Mouse (Mus musculus) macrophage (primary cell): Measurements from ENCODE around the gene Tti1. TPM values are rescaled to one million over a fixed set of nuclear protein-coding genes. Genes with fewer than 3 reads are reported as not detected.

Source experiments
- polyA plus RNA-seq: library from polyadenylated mRNA; stranded (reverse); fragments of 250-400 nt; gene quantifications from 3 replicates; pipeline ENCODE4 v1.2.4, GENCODE M21; 2018; ENCODE audit warnings: inconsistent platforms

The Tti1 gene
- polyA plus RNA-seq, 1 experiment from 2014 or later = 14.3 TPM

Other genes starting within 250 kb of the Tti1 start
- gene Vstm2l, start 113.8 kb downstream of the Tti1 start, polyA plus RNA-seq = not detected in 3 replicates
- 8.4 to 10.1 TPM (median 9.0 TPM) in 3 replicates for gene Rprd1b, start 64 bp upstream of the Tti1 start, polyA plus RNA-seq
- 98.8 to 168 TPM (median 120 TPM) in 3 replicates for gene Tgm2, start 118.0 kb upstream of the Tti1 start, polyA plus RNA-seq
- gene D630003M21Rik, start 200.8 kb upstream of the Tti1 start, polyA plus RNA-seq = not detected in 3 replicates
- not detected in 3 replicates for gene Bpi, start 229.7 kb upstream of the Tti1 start, polyA plus RNA-seq